Mouse (Mus musculus) CH12.LX (cell line): ENCODE data around the gene Pdzrn4. TPM values are rescaled to one million over a fixed set of nuclear protein-coding genes. Genes with fewer than 3 reads are reported as not detected.

ENCODE experiments used
- DNase-seq: peaks from one replicate; pipeline ENCODE4 v3.0.0-alpha.2; 2013; ENCODE audit errors: extremely low read depth
- H3K27ac ChIP-seq: 2 replicates; pipeline ENCODE4 v1.5.1; 2012; ENCODE audit warnings: low read depth, mild to moderate bottlenecking, control low read depth, moderate library complexity; ENCODE audit not compliant: insufficient read depth
- H3K27me3 ChIP-seq: replicated peaks from 2 replicates; pipeline ENCODE3; 2012; ENCODE audit warnings: inconsistent platforms
- H3K36me3 ChIP-seq, 2 experiments: replicated peaks in 1 of 2; 2 replicates each; pipeline versions ENCODE3 to v1.6.1; 2012; ENCODE audit warnings: inconsistent platforms in 1 of 2, low read length in 1 of 2, mild to moderate bottlenecking in 1 of 2, mixed read lengths in 1 of 2, moderate library complexity in 1 of 2; ENCODE audit not compliant: control insufficient read depth in 1 of 2, insufficient read depth in 1 of 2
- H3K4me1 ChIP-seq, 2 experiments: 2 replicates each; pipeline ENCODE4 v1.6.1; 2012; ENCODE audit warnings: inconsistent platforms in 1 of 2, moderate library complexity in 1 of 2; ENCODE audit not compliant: insufficient read depth in 2 of 2, control insufficient read depth in 1 of 2
- H3K4me2 ChIP-seq: 2 replicates; pipeline ENCODE4 v1.6.1; 2012; ENCODE audit warnings: low read depth, mild to moderate bottlenecking, control low read depth; ENCODE audit not compliant: poor library complexity, insufficient read depth, severe bottlenecking
- H3K4me3 ChIP-seq, 3 experiments: fragments of 150-350 bp in 1 of 3; sonication (generic) in 1 of 3; replicated peaks in 1 of 3; 2 replicates each; pipeline versions ENCODE3 to v1.5.1; 2011 to 2012; ENCODE audit warnings: low read depth in 2 of 3, low read length in 2 of 3, mild to moderate bottlenecking in 2 of 3, moderate library complexity in 2 of 3, control low read depth in 1 of 3, improper control_type of control experiment in 1 of 3, inconsistent platforms in 1 of 3, mixed read lengths in 1 of 3; ENCODE audit not compliant: poor library complexity in 1 of 3
- H3K79me2 ChIP-seq: replicated peaks from 2 replicates; pipeline ENCODE4 v1.6.1; 2012; ENCODE audit warnings: mild to moderate bottlenecking, moderate library complexity; ENCODE audit not compliant: control insufficient read depth, poor library complexity, insufficient read depth, severe bottlenecking; ENCODE audit errors: extremely low read depth
- H3K9ac ChIP-seq: 2 replicates; pipeline ENCODE4 v1.6.1; 2012; ENCODE audit warnings: low read depth, mild to moderate bottlenecking, control low read depth, moderate library complexity; ENCODE audit not compliant: insufficient read depth
- H3K9me3 ChIP-seq: replicated peaks from 2 replicates; pipeline ENCODE3; 2012; ENCODE audit warnings: low read length, inconsistent platforms, mixed read lengths
- CHD2 ChIP-seq: IDR thresholded peaks from 2 replicates; pipeline ENCODE4 v1.6.1; 2011; ENCODE audit warnings: low read length, improper control_type of control experiment
- CTCF ChIP-seq, 2 experiments: IDR thresholded peaks in 1 of 2; conservative IDR thresholded peaks in 1 of 2; 2 replicates each; pipeline ENCODE4 v1.5.1; 2011 to 2012; ENCODE audit warnings: low read depth in 2 of 2, low read length in 2 of 2, improper control_type of control experiment in 1 of 2, inconsistent platforms in 1 of 2, mild to moderate bottlenecking in 1 of 2, moderate library complexity in 1 of 2
- ELF1 ChIP-seq: IDR thresholded peaks from 2 replicates; pipeline ENCODE4 v1.6.1; 2014; ENCODE audit warnings: low read depth, mild to moderate bottlenecking, inconsistent platforms, low read length, improper control_type of control experiment
- EP300 ChIP-seq: IDR thresholded peaks from 2 replicates; pipeline ENCODE4 v1.6.1; 2011; ENCODE audit warnings: low read length, improper control_type of control experiment
- GABPA ChIP-seq: IDR thresholded peaks from 2 replicates; pipeline ENCODE4 v1.6.1; 2012; ENCODE audit warnings: low read depth, low read length, improper control_type of control experiment, inconsistent platforms; ENCODE audit not compliant: insufficient replicate concordance
- HCFC1 ChIP-seq: IDR thresholded peaks from 2 replicates; pipeline ENCODE4 v1.6.1; 2012; ENCODE audit warnings: low read depth, mild to moderate bottlenecking, inconsistent platforms, low read length, improper control_type of control experiment
- JUN ChIP-seq: IDR thresholded peaks from 2 replicates; pipeline ENCODE4 v1.6.1; 2011; ENCODE audit warnings: low read depth, mild to moderate bottlenecking, low read length, improper control_type of control experiment, moderate library complexity; ENCODE audit not compliant: insufficient read depth
- MAZ ChIP-seq: IDR thresholded peaks from 2 replicates; pipeline ENCODE4 v1.6.1; 2012; ENCODE audit warnings: low read depth, mild to moderate bottlenecking, inconsistent platforms, low read length, improper control_type of control experiment, moderate library complexity
- MEF2A ChIP-seq: IDR thresholded peaks from 2 replicates; pipeline ENCODE4 v1.6.1; 2014; ENCODE audit warnings: low read depth, mild to moderate bottlenecking, inconsistent platforms, low read length, improper control_type of control experiment, borderline replicate concordance
- MXI1 ChIP-seq: IDR thresholded peaks from 2 replicates; pipeline ENCODE4 v1.6.1; 2011; ENCODE audit warnings: mild to moderate bottlenecking, low read depth, low read length, improper control_type of control experiment
- MYC ChIP-seq: IDR thresholded peaks from 2 replicates; pipeline ENCODE4 v1.6.1; 2011; ENCODE audit warnings: low read depth, mild to moderate bottlenecking, improper control_type of control experiment, low read length
- NELFE ChIP-seq: IDR thresholded peaks from 2 replicates; pipeline ENCODE4 v1.6.1; 2011; ENCODE audit warnings: low read depth, low read length, improper control_type of control experiment
- POLR2A ChIP-seq: IDR thresholded peaks from 2 replicates; pipeline ENCODE4 v1.6.1; 2011; ENCODE audit warnings: low read depth, mild to moderate bottlenecking, improper control_type of control experiment, low read length
- RAD21 ChIP-seq: IDR thresholded peaks from 2 replicates; pipeline ENCODE4 v1.6.1; 2011; ENCODE audit warnings: low read depth, mild to moderate bottlenecking, low read length, improper control_type of control experiment, moderate library complexity
- SIN3A ChIP-seq: IDR thresholded peaks from 2 replicates; pipeline ENCODE4 v1.6.1; 2012; ENCODE audit warnings: low read length, improper control_type of control experiment, inconsistent platforms
- SMC3 ChIP-seq: IDR thresholded peaks from 2 replicates; pipeline ENCODE4 v1.6.1; 2011; ENCODE audit warnings: low read depth, low read length, improper control_type of control experiment
- TBP ChIP-seq: conservative IDR thresholded peaks from 2 replicates; pipeline ENCODE4 v1.6.1; 2011; ENCODE audit warnings: low read depth, low read length, improper control_type of control experiment
- UBTF ChIP-seq: IDR thresholded peaks from 2 replicates; pipeline ENCODE4 v1.6.1; 2012; ENCODE audit warnings: low read depth, mild to moderate bottlenecking, inconsistent platforms, low read length, improper control_type of control experiment, moderate library complexity
- USF1 ChIP-seq: IDR thresholded peaks from 2 replicates; pipeline ENCODE4 v1.6.1; 2014; ENCODE audit warnings: low read depth, mild to moderate bottlenecking, inconsistent platforms, low read length, improper control_type of control experiment
- ZKSCAN1 ChIP-seq: IDR thresholded peaks from 2 replicates; pipeline ENCODE4 v1.6.1; 2012; ENCODE audit warnings: low read depth, inconsistent platforms, low read length, improper control_type of control experiment, borderline replicate concordance
- ZMIZ1 ChIP-seq: IDR thresholded peaks from 2 replicates; pipeline ENCODE4 v1.6.1; 2012; ENCODE audit warnings: low read depth, mild to moderate bottlenecking, inconsistent platforms, low read length, improper control_type of control experiment
- dilution Hi-C: fragments of 300-500 bp; cut with MboI; formaldehyde crosslinking; loops from 2 replicates; pipeline ENCODE4 v1.14.3; 2020; ENCODE audit warnings: low sequenced_read_pairs; ENCODE audit not compliant: extremely low pct_unique_long_range_greater_than_20kb, extremely low pct_ligation_motif_present
- in situ Hi-C: fragments of 300-500 bp; cut with MboI; formaldehyde crosslinking; loops from 3 replicates; pipeline ENCODE4 v1.14.3; 2019; ENCODE audit warnings: low sequenced_read_pairs, low pct_ligation_motif_present, low pct_unique_long_range_greater_than_20kb, mixed read lengths
- polyA plus RNA-seq: library from polyadenylated mRNA; unstranded; fragments of >175 nt; gene quantifications from 2 replicates; pipeline ENCODE4 v1.2.1, GENCODE M21; 2012; ENCODE audit warnings: low read depth; ENCODE audit not compliant: insufficient read length
- total RNA-seq, 2 experiments: library from RNA; depleted of rRNA; stranded (reverse); fragments of 300-350 nt in 1 of 2; fragments of >200 nt in 1 of 2; gene quantifications; 2 replicates each; pipeline ENCODE4 v1.2.3; 2012 to 2014

Pdzrn4 gene
- total and polyA plus RNA-seq, 3 experiments, result not detected

DNA sequence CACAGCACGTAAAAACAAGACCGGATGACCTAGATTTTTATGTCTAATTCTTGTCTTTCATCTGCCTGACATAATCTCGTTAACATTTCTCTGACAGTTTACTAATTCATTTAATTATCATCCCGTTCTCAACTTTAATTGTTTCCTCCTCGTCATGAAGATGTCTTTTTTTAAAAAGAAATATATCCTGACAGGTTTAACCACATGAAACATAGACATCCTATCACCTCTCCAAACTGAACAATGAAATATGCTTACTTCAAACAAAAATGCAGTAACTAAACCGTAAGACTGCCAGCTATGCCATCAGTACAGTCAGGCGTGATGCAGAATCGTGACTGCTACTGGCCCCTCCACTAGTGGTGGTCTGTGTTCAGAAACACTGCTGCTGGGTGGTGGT is 362.3 kb downstream of the Pdzrn4 start:
- Histone ChIP-seq H3K4me3 (no peak overlapping the region), H3K27ac (no peak overlapping the region), H3K79me2 (no peaks in the 10 kb centered on the region), H3K9me3 (peaks cover 74% of the 10 kb centered on the region), H3K9ac (no peak overlapping the region), H3K4me1 (no peaks in the 10 kb centered on the region), H3K4me2 (no peak overlapping the region), H3K27me3 (no peaks in the 10 kb centered on the region), H3K36me3 (no peaks in the 10 kb centered on the region)
- dilution Hi-C loops (no loop called here), in situ Hi-C loops (no loop called here)
- TF ChIP-seq HCFC1 (no peak), MXI1 (no peak), ELF1 (no peak), JUN (no peak), ZKSCAN1 (no peak), SMC3 (no peak), POLR2A (no peak), MYC (no peak), EP300 (no peak), USF1 (no peak), TBP (no peak), RAD21 (no peak), GABPA (no peak), CTCF (conservative IDR thresholded peaks at IDR 0.05 in 1 of 2, IDR thresholded peaks at IDR 0.05 in 1 of 2; ENCODE audit: low read depth in 2 of 2, low read length in 2 of 2) (no peak), CHD2 (no peak), ZMIZ1 (no peak), MEF2A (no peak)
- no peak for DNase-seq

GRCm38 (mm10) chr15:92763303-92763702 is 366.6 kb downstream of the Pdzrn4 start:
- H3K4me2 ChIP-seq, result no peak overlapping the region
- in situ Hi-C loops (no loop called here), dilution Hi-C loops (no loop called here)
- TF ChIP-seq SMC3 (no peak), CTCF (conservative IDR thresholded peaks at IDR 0.05 in 1 of 2, IDR thresholded peaks at IDR 0.05 in 1 of 2; ENCODE audit: low read depth in 2 of 2, low read length in 2 of 2) (no peak), UBTF (no peak), MAZ (no peak), ELF1 (no peak), SIN3A (no peak), NELFE (no peak), TBP (no peak), POLR2A (no peak)
- H3K36me3 ChIP-seq, result no peaks in the 10 kb centered on the region
- H3K9me3 ChIP-seq, result peaks cover 57% of the 10 kb centered on the region
- H3K27me3 ChIP-seq, result no peaks in the 10 kb centered on the region
- H3K9ac ChIP-seq, result no peak overlapping the region
- DNase-seq, result no peak
- no peak overlapping the region for H3K27ac ChIP-seq
- H3K4me3 ChIP-seq, result no peak overlapping the region
- no peaks in the 10 kb centered on the region for H3K4me1 ChIP-seq
- H3K79me2 ChIP-seq, result no peaks in the 10 kb centered on the region
